Mouse (Mus musculus): ENCODE data around the gene Mknk2. TPM values are rescaled to one million over a fixed set of nuclear protein-coding genes. Genes with fewer than 3 reads are reported as not detected.

The Mknk2 gene
- polyA plus RNA-seq, 1 experiment from 2014 or later: 87.8 TPM

- peak overlapping the region; percentile 84 for H3K27ac ChIP-seq
- no peak for ATAC-seq (ENCODE audit: low FRiP score, low read depth)
- 22% methylated on average over 6 of the region's 6 CpGs for WGBS
- H3K4me1 ChIP-seq: peaks cover 62% of the 10 kb centered on the region
- H3K36me3 ChIP-seq: peaks cover 41% of the 10 kb centered on the region
- H3K4me2 ChIP-seq (replicated peaks): peak overlapping the region; percentile 75
- H3K9ac ChIP-seq: peak overlapping the region; percentile 99
- H3K27me3 ChIP-seq: no peaks in the 10 kb centered on the region
- peak overlapping the region; percentile 98 for H3K4me3 ChIP-seq
- H3K9me3 ChIP-seq: no peaks in the 10 kb centered on the region
Observed at GRCm38 (mm10) chr10:80674851-80675404, 3.0 kb downstream of the Mknk2 start.

- Histone ChIP-seq H3K9ac (peak overlapping the region; percentile 99), H3K9me3 (no peaks in the 10 kb centered on the region), H3K4me2 (replicated peaks) (peak overlapping the region; percentile 75), H3K36me3 (peaks cover 48% of the 10 kb centered on the region), H3K27me3 (no peaks in the 10 kb centered on the region), H3K27ac (peak overlapping the region; percentile 84), H3K4me3 (peak overlapping the region; percentile 98), H3K4me1 (peaks cover 56% of the 10 kb centered on the region)
- 57% methylated on average over 5 of the region's 5 CpGs for WGBS
- no peak for ATAC-seq (ENCODE audit: low FRiP score, low read depth)
Observed at GRCm38 (mm10) chr10:80674161-80674711, 3.7 kb downstream of the Mknk2 start.

GRCm38 (mm10) chr10:80673690-80674089 lies 4.2 kb downstream of the Mknk2 start:
- H3K27ac ChIP-seq: peak overlapping the region; percentile 76
- H3K9ac ChIP-seq: peak overlapping the region; percentile 99
- no peaks in the 10 kb centered on the region for H3K9me3 ChIP-seq
- peaks cover 50% of the 10 kb centered on the region for H3K4me1 ChIP-seq
- peaks cover 53% of the 10 kb centered on the region for H3K36me3 ChIP-seq
- H3K27me3 ChIP-seq: no peaks in the 10 kb centered on the region
- 54% methylated on average over 3 of the region's 3 CpGs for WGBS
- ATAC-seq (ENCODE audit: low FRiP score, low read depth): no peak
- peak overlapping the region; percentile 98 for H3K4me3 ChIP-seq
- peak overlapping the region; percentile 75 for H3K4me2 ChIP-seq (replicated peaks)

GRCm38 (mm10) chr10:80671936-80672690 lies 5.8 kb downstream of the Mknk2 start:
- no peak for ATAC-seq (ENCODE audit: low FRiP score, low read depth)
- H3K4me2 ChIP-seq (replicated peaks): no peak overlapping the region
- no peaks in the 10 kb centered on the region for H3K27me3 ChIP-seq
- H3K9ac ChIP-seq: peak overlapping the region; percentile 56
- peaks cover 69% of the 10 kb centered on the region for H3K36me3 ChIP-seq
- no peaks in the 10 kb centered on the region for H3K9me3 ChIP-seq
- no peak overlapping the region for H3K27ac ChIP-seq
- peaks cover 34% of the 10 kb centered on the region for H3K4me1 ChIP-seq
- H3K4me3 ChIP-seq: no peak overlapping the region
- WGBS: 75% methylated on average over 11 of the region's 11 CpGs

DNA sequence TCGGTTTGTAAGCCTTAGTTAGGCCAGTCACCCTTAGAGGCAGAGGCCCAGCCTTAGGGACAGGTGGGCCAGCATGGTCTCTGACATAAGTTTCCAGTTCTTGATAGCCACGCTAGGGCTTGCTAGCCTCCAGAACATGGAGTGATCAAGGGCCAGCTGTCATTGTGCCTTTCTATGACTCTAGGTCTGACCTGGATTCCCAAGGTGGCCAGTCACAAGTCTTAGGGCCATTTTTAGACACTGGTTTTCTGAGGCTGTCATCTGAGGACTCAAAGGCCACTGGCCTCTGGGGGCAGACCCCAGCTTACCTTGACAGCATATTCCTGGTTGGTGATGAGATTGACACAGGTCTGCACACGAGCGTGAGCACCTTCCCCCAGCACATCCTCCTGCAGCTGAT lies 6.7 kb downstream of the Mknk2 start:
- Histone ChIP-seq H3K4me3 (no peak overlapping the region), H3K27me3 (no peaks in the 10 kb centered on the region), H3K4me1 (peaks cover 32% of the 10 kb centered on the region), H3K27ac (no peak overlapping the region), H3K36me3 (peaks cover 78% of the 10 kb centered on the region), H3K9me3 (no peaks in the 10 kb centered on the region), H3K9ac (no peak overlapping the region), H3K4me2 (replicated peaks) (no peak overlapping the region)
- WGBS: 90% methylated on average over 4 of the region's 4 CpGs
- no peak for ATAC-seq (ENCODE audit: low FRiP score, low read depth)

DNA sequence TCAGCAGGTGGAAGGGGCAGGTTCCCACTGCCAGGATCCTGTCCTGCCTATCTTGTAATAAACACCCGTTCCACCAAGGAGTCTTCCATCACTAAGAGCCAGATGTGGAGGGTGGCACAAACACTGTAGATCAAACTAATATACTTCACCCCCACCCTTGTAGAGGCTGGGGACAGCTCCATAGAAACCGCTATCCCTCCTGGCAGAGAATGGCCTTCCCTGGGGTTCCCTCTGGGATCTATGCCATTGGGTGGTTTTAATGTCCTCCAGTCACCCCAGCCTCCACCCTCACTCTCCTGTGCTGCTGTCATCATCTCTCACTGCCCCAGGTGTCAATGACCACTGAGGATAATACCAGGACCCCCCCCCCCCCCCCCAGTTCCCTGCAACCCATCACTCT lies 7.4 kb downstream of the Mknk2 start:
- Histone ChIP-seq H3K9ac (no peak overlapping the region), H3K4me2 (replicated peaks) (no peak overlapping the region), H3K4me1 (peaks cover 39% of the 10 kb centered on the region), H3K27me3 (no peaks in the 10 kb centered on the region), H3K9me3 (no peaks in the 10 kb centered on the region), H3K36me3 (peaks cover 85% of the 10 kb centered on the region), H3K4me3 (no peak overlapping the region), H3K27ac (no peak overlapping the region)
- no peak for ATAC-seq (ENCODE audit: low FRiP score, low read depth)
- WGBS: 91% methylated on average over 2 of the region's 2 CpGs

- no peak overlapping the region for H3K9ac ChIP-seq
- no peak overlapping the region for H3K27ac ChIP-seq
- H3K9me3 ChIP-seq: no peaks in the 10 kb centered on the region
- no peak overlapping the region for H3K4me3 ChIP-seq
- ATAC-seq (ENCODE audit: low FRiP score, low read depth): no peak
- H3K27me3 ChIP-seq: no peaks in the 10 kb centered on the region
- peaks cover 42% of the 10 kb centered on the region for H3K4me1 ChIP-seq
- no peak overlapping the region for H3K4me2 ChIP-seq (replicated peaks)
- 88% methylated on average over 7 of the region's 7 CpGs for WGBS
- peaks cover 86% of the 10 kb centered on the region for H3K36me3 ChIP-seq
Observed at GRCm38 (mm10) chr10:80669737-80670485, 8.0 kb downstream of the Mknk2 start.

GRCm38 (mm10) chr10:80669018-80669417 lies 8.9 kb downstream of the Mknk2 start:
- Histone ChIP-seq H3K4me3 (no peak overlapping the region), H3K27me3 (no peaks in the 10 kb centered on the region), H3K4me1 (peaks cover 42% of the 10 kb centered on the region), H3K27ac (no peak overlapping the region), H3K9ac (no peak overlapping the region), H3K36me3 (peaks cover 85% of the 10 kb centered on the region), H3K4me2 (replicated peaks) (no peak overlapping the region), H3K9me3 (no peaks in the 10 kb centered on the region)
- WGBS: 87% methylated on average over 12 of the region's 12 CpGs
- no peak for ATAC-seq (ENCODE audit: low FRiP score, low read depth)

DNA sequence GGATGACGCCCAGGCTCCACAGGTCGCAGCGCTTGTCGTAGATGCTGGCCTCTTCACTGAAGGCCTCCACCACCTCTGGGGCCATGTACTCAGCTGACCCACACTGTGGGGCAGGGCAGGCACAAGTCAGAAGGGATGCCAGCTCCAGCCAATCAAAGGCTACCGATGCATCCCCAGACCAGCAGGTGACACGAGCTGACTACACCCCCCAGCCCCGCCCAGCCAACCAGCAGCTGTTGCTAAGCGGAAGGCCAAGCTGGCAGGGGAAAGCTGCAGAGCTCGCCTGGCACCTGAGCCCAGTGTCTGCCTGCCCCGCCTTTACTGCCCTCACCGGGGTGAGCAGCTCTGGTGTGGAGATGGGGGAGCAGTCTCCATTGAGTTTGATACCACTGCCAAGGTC lies 9.3 kb downstream of the Mknk2 start:
- no peak overlapping the region for H3K4me3 ChIP-seq
- no peak overlapping the region for H3K27ac ChIP-seq
- H3K36me3 ChIP-seq: peaks cover 81% of the 10 kb centered on the region
- no peaks in the 10 kb centered on the region for H3K27me3 ChIP-seq
- peaks cover 42% of the 10 kb centered on the region for H3K4me1 ChIP-seq
- no peak overlapping the region for H3K4me2 ChIP-seq (replicated peaks)
- H3K9me3 ChIP-seq: no peaks in the 10 kb centered on the region
- ATAC-seq (ENCODE audit: low FRiP score, low read depth): no peak
- WGBS: 82% methylated on average over 11 of the region's 11 CpGs
- no peak overlapping the region for H3K9ac ChIP-seq

- H3K9ac ChIP-seq: no peak overlapping the region; the same call in 1 of the 2 replicates
- H3K4me3 ChIP-seq: no peak overlapping the region
- no peaks in the 10 kb centered on the region for H3K9me3 ChIP-seq
- WGBS: 81% methylated on average over 19 of the region's 19 CpGs
- no peak overlapping the region for H3K27ac ChIP-seq
- no peak overlapping the region for H3K4me2 ChIP-seq (replicated peaks)
- peaks cover 33% of the 10 kb centered on the region for H3K4me1 ChIP-seq
- peaks cover 65% of the 10 kb centered on the region for H3K36me3 ChIP-seq
- ATAC-seq (ENCODE audit: low FRiP score, low read depth): no peak
- no peaks in the 10 kb centered on the region for H3K27me3 ChIP-seq
Observed at GRCm38 (mm10) chr10:80666837-80667412, 11.0 kb downstream of the Mknk2 start.

DNA sequence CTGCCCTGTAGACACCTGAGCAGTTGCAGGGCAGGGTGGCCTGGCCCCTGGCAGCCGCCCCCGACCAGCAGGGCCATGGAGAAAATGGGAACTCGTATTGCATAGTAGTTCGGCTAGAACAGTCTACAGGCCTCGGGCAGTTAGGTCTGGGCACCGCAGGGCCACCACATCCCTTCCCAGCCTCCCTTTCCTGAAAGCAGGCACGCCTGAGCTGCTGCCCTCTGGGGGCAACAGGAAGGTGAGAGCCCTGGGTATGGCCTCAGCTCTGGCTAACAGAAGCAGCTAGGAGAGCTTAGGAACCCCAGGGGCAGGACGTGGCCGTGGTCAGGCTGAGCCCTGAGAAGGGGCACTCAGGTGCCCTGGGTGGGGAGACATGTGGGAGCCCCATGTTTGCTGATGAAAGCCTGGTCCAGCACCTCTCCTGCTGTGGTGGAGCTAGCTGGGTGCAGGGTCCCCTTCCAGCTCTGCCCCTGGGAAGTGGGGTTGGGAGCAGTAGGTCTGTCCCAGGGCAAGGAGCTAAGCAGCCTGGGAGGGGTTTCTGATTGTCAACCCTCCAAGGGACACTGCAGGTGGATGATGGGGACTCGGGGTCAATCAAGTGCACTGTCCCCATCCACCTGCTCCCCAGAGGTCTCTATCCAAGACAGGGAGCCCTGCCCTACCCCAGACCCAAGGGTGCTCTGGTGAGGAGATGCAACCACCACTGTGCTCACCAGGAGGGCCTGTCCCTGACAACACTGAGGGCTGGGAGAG lies 11.8 kb downstream of the Mknk2 start:
- Histone ChIP-seq H3K4me2 (replicated peaks) (no peak overlapping the region), H3K27me3 (no peaks in the 10 kb centered on the region), H3K9me3 (no peaks in the 10 kb centered on the region), H3K36me3 (peaks cover 58% of the 10 kb centered on the region), H3K9ac (peak overlapping the region; percentile 31; the same call in 1 of the 2 replicates), H3K27ac (peak overlapping the region; percentile 6; the same call in 1 of the 2 replicates), H3K4me3 (no peak overlapping the region), H3K4me1 (peaks cover 33% of the 10 kb centered on the region)
- 71% methylated on average over 10 of the region's 10 CpGs for WGBS
- no peak for ATAC-seq (ENCODE audit: low FRiP score, low read depth)

Measured in limb, embryonic 13.5 days (tissue).